Mouse (Mus musculus) myocyte (in vitro differentiated cells): ENCODE measurements around the gene Eno2. TPM values are rescaled to one million over a fixed set of nuclear protein-coding genes. Genes with fewer than 3 reads are reported as not detected.

Source experiments
- H3K27me3 ChIP-seq: one replicate; pipeline ENCODE4 v1.6.1; 2011; ENCODE audit not compliant: control insufficient read depth, insufficient read depth, insufficient read length
- H3K36me3 ChIP-seq: one replicate; pipeline ENCODE4 v1.6.1; 2011; ENCODE audit not compliant: control insufficient read depth, insufficient read depth
- H3K4me2 ChIP-seq: one replicate; pipeline ENCODE4 v1.6.1; 2011; ENCODE audit warnings: low read depth, control low read depth
- H3K4me3 ChIP-seq: one replicate; pipeline ENCODE4 v1.5.1; 2011; ENCODE audit warnings: mild to moderate bottlenecking, control low read depth, moderate library complexity
- H3K79me2 ChIP-seq: one replicate; pipeline ENCODE4 v1.6.1; 2011; ENCODE audit not compliant: control insufficient read depth, insufficient read depth
- H3ac ChIP-seq: one replicate; pipeline ENCODE4 v1.6.1; 2011; ENCODE audit not compliant: control insufficient read depth, insufficient read length
- CEBPB ChIP-seq: IDR thresholded peaks from 2 replicates; pipeline ENCODE4 v1.6.1; 2011; ENCODE audit warnings: mild to moderate bottlenecking, moderate library complexity; ENCODE audit not compliant: poor library complexity, insufficient read depth, severe bottlenecking
- E2F4 ChIP-seq: IDR thresholded peaks from one replicate; pipeline ENCODE4 v1.6.1; 2011; ENCODE audit warnings: mild to moderate bottlenecking, control low read depth, moderate library complexity; ENCODE audit not compliant: insufficient read depth
- MAX ChIP-seq: IDR thresholded peaks from one replicate; pipeline ENCODE4 v1.6.1; 2011; ENCODE audit warnings: low read depth, mild to moderate bottlenecking, control low read depth
- MYOD1 ChIP-seq, 3 experiments: IDR thresholded peaks; one replicate each; pipeline ENCODE4 v1.6.1; 2011; ENCODE audit warnings: control low read depth in 2 of 3, low read depth in 2 of 3, mild to moderate bottlenecking in 2 of 3, moderate library complexity in 1 of 3; ENCODE audit not compliant: insufficient read length in 2 of 3, control insufficient read depth in 1 of 3
- MYOG ChIP-seq, 3 experiments: IDR thresholded peaks; one replicate each; pipeline ENCODE4 v1.6.1; 2011; ENCODE audit warnings: control low read depth in 2 of 3, low read depth in 2 of 3, mild to moderate bottlenecking in 2 of 3; ENCODE audit not compliant: insufficient read length in 2 of 3, control insufficient read depth in 1 of 3, insufficient read depth in 1 of 3
- POLR2A ChIP-seq: IDR thresholded peaks from one replicate; pipeline ENCODE4 v1.6.1; 2011; ENCODE audit warnings: low read depth, mild to moderate bottlenecking, control low read depth, moderate library complexity; ENCODE audit not compliant: insufficient read length
- POLR2AphosphoS2 ChIP-seq: IDR thresholded peaks from one replicate; pipeline ENCODE4 v1.6.1; 2011; ENCODE audit warnings: low read depth, control low read depth; ENCODE audit not compliant: insufficient read length
- REST ChIP-seq: IDR thresholded peaks from one replicate; pipeline ENCODE4 v1.6.1; 2011; ENCODE audit warnings: mild to moderate bottlenecking, control low read depth, moderate library complexity; ENCODE audit not compliant: insufficient read depth, insufficient read length
- SRF ChIP-seq: IDR thresholded peaks from one replicate; pipeline ENCODE4 v1.6.1; 2011; ENCODE audit warnings: low read depth; ENCODE audit not compliant: control insufficient read depth, insufficient read length
- TCF12 ChIP-seq: IDR thresholded peaks from one replicate; pipeline ENCODE4 v1.6.1; 2011; ENCODE audit warnings: mild to moderate bottlenecking, control low read depth; ENCODE audit not compliant: poor library complexity, insufficient read depth, severe bottlenecking
- TCF3 ChIP-seq: IDR thresholded peaks from one replicate; pipeline ENCODE4 v1.6.1; 2011; ENCODE audit warnings: low read depth, control low read depth; ENCODE audit not compliant: insufficient read length
- USF1 ChIP-seq: IDR thresholded peaks from one replicate; pipeline ENCODE4 v1.6.1; 2011; ENCODE audit warnings: low read depth, mild to moderate bottlenecking, control low read depth, moderate library complexity
- polyA plus RNA-seq: library from polyadenylated mRNA; unstranded; fragments of >200 nt; fragmentation: generic; extraction: Trizol; gene quantifications from one replicate; pipeline ENCODE4 v1.2.1, GENCODE M21; 2012; ENCODE audit warnings: missing spikeins

Gene Eno2
- polyA plus RNA-seq, 1 experiment, result 19.5 TPM

DNA sequence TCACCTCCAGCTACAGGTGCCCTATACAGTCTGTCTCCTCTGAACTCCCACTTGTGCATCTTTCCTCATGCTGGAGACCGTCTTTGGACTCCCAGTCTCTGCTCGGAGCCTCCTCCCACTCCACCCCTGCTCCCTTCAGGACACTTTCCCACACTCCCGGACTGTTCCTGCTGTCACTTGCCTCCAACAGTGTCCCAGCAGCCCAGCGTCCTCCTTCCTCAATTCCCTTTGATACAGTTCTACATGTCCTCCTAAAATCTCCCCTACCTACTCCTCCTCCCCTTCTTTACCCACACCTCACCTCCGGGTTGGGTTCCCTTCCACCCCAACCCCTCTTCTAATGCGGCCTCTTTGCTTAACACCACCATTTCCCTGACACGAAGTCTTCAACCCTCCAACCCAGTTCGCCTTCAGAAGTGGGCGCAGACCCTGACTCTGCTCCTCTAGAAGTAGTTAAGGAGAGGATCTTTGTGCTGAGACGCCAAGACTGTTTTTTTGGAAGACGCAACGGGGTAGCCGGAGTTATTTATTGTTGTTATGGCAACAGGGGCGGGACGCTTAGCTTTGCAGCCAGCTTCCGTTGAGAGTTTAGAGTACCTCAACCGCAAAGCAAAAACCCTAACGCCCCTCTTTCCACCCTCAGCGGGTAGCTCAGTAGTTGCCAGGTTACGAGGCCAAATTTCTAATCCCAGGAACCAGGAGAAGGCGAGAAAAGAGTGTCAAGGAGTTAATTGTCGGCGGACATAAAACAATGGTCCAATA is 9.9 kb upstream of the Eno2 start, which contains the start of gene Lrrc23:
Lrrc23 (minus strand) TSS at position 506 of the 762 bp plus-strand sequence.
- Histone ChIP-seq H3K36me3 (no peaks in the 10 kb centered on the region), H3K27me3 (no peaks in the 10 kb centered on the region), H3K79me2 (no peaks in the 10 kb centered on the region), H3ac (no peak within 1 kb of the TSS), H3K4me2 (peak within 1 kb of the TSS; percentile 56), H3K4me3 (no peak within 1 kb of the TSS)
- TF ChIP-seq TCF12 (no peak), USF1 (no peak), MYOG (IDR thresholded peaks at IDR 0.05; ENCODE audit: control insufficient read depth in 1 of 3, insufficient read depth in 1 of 3, insufficient read length in 2 of 3, low read depth in 2 of 3) (no peak), SRF (no peak), POLR2A (no peak), MYOD1 (IDR thresholded peaks at IDR 0.05; ENCODE audit: control insufficient read depth in 1 of 3, insufficient read length in 2 of 3, low read depth in 2 of 3) (no peak), TCF3 (no peak), CEBPB (no peak), REST (no peak), POLR2AphosphoS2 (no peak), MAX (no peak), E2F4 (no peak)

GRCm38 (mm10) chr6:124770511-124770910 is 1.0 kb upstream of the Eno2 start:
- peak overlapping the region; percentile 89 for H3K4me2 ChIP-seq
- H3K27me3 ChIP-seq, result no peaks in the 10 kb centered on the region
- TF ChIP-seq MYOD1 (IDR thresholded peaks at IDR 0.05; ENCODE audit: control insufficient read depth in 1 of 3, insufficient read length in 2 of 3, low read depth in 2 of 3) (no peak), POLR2A (no peak), USF1 (no peak)
- H3K4me3 ChIP-seq, result peak overlapping the region; percentile 47
- H3K79me2 ChIP-seq, result no peaks in the 10 kb centered on the region
- no peak overlapping the region for H3ac ChIP-seq
- H3K36me3 ChIP-seq, result no peaks in the 10 kb centered on the region

GRCm38 (mm10) chr6:124770013-124770412 is 540 bp upstream of the Eno2 start:
- Histone ChIP-seq H3K27me3 (no peaks in the 10 kb centered on the region), H3K4me2 (peak overlapping the region; percentile 89), H3K36me3 (no peaks in the 10 kb centered on the region), H3K79me2 (no peaks in the 10 kb centered on the region), H3K4me3 (peak overlapping the region; percentile 47), H3ac (no peak overlapping the region)
- TF ChIP-seq REST (no peak), TCF12 (no peak), MYOG (IDR thresholded peaks at IDR 0.05; ENCODE audit: control insufficient read depth in 1 of 3, insufficient read depth in 1 of 3, insufficient read length in 2 of 3, low read depth in 2 of 3) (no peak), CEBPB (no peak), USF1 (no peak), SRF (no peak), POLR2A (no peak), MAX (no peak), TCF3 (no peak), E2F4 (no peak), POLR2AphosphoS2 (no peak), MYOD1 (IDR thresholded peaks at IDR 0.05; ENCODE audit: control insufficient read depth in 1 of 3, insufficient read length in 2 of 3, low read depth in 2 of 3) (no peak)

- Histone ChIP-seq H3K27me3 (no peaks in the 10 kb centered on the region), H3K4me2 (peak overlapping the region; percentile 89)
Measured at GRCm38 (mm10) chr6:124768704-124769044, 799 bp downstream of the Eno2 start.

DNA sequence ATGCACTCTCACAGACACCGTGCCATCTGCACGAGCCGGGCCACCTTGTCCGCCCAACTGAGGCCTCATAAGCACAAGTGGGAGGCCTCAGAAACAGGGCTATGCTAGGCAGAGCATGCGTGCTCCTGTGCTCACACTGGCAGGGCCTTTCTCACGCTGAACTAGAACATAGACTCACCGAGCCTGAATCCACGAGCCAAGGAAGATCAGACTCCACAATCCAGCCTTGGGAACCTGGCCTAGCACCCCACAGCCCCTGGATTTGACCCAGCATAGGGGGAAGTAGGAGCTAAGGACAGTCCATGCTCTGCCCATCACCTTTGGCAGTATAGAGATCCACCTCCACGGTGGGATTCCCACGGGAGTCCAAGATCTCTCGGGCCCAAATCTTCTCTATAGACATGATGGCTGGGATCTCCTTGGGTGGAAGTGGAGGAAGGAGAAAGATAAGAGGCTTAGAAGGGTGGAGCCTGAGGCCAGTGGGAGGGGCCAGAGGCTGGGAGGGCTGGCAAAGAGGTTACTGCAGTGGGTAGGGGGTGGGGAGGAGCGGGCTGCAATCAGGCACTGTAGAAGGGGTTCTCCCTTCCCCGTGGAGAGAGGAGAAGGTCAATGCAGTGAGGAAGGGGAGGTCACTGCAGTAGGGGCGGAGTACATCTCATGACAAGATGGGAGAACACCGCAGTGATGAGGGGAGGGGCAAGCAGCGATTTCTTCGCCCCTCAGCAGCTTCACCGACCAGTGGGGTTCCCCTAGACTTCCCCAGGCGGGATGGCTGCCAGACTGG is 1.4 kb downstream of the Eno2 start:
- Histone ChIP-seq H3K4me2 (peak overlapping the region; percentile 89), H3K36me3 (no peaks in the 10 kb centered on the region), H3ac (no peak overlapping the region), H3K79me2 (no peaks in the 10 kb centered on the region), H3K4me3 (peak overlapping the region; percentile 47), H3K27me3 (no peaks in the 10 kb centered on the region)
- TF ChIP-seq POLR2AphosphoS2, result no peak
- TF ChIP-seq MAX, result no peak
- no peak for TF ChIP-seq POLR2A
- TF ChIP-seq CEBPB, result no peak
- TF ChIP-seq MYOG (IDR thresholded peaks at IDR 0.05; ENCODE audit: control insufficient read depth in 1 of 3, insufficient read depth in 1 of 3, insufficient read length in 2 of 3, low read depth in 2 of 3), result no peak
- no peak for TF ChIP-seq E2F4
- no peak for TF ChIP-seq SRF
- TF ChIP-seq MYOD1 (IDR thresholded peaks at IDR 0.05; ENCODE audit: control insufficient read depth in 1 of 3, insufficient read length in 2 of 3, low read depth in 2 of 3), result no peak
- no peak for TF ChIP-seq USF1
- TF ChIP-seq TCF12, result no peak
- no peak for TF ChIP-seq REST
- TF ChIP-seq TCF3, result no peak

More at GRCm38 (mm10) chr6:124768704-124769044, 799 bp downstream of the Eno2 start:
- no peaks in the 10 kb centered on the region for H3K36me3 ChIP-seq
- H3ac ChIP-seq, result peak overlapping the region; percentile 5
- no peaks in the 10 kb centered on the region for H3K79me2 ChIP-seq
- H3K4me3 ChIP-seq, result peak overlapping the region; percentile 47
- TF ChIP-seq CEBPB (no peak), TCF3 (no peak), E2F4 (no peak), MYOG (IDR thresholded peaks at IDR 0.05; ENCODE audit: control insufficient read depth in 1 of 3, insufficient read depth in 1 of 3, insufficient read length in 2 of 3, low read depth in 2 of 3) (no peak), TCF12 (no peak), SRF (no peak), POLR2AphosphoS2 (no peak), REST (no peak)
